Mouse (Mus musculus): ENCODE measurements around the gene Nlrx1.

The Nlrx1 gene

GRCm38 (mm10) chr9:44267319-44268026 is 926 bp downstream of the Nlrx1 start:
- no peak for DNase-seq

GRCm38 (mm10) chr9:44266478-44267226 is 1.7 kb downstream of the Nlrx1 start:
- DNase-seq: no peak

GRCm38 (mm10) chr9:44261388-44261787 is 7.0 kb downstream of the Nlrx1 start:
- DNase-seq: no peak

- no peak for DNase-seq
These were observed 9.4 kb downstream of the Nlrx1 start for GRCm38 (mm10) chr9:44259014-44259413.

GRCm38 (mm10) chr9:44256213-44256612 is 12.2 kb downstream of the Nlrx1 start:
- DNase-seq: no peak

GRCm38 (mm10) chr9:44255136-44255521 is 13.3 kb downstream of the Nlrx1 start:
- no peak for DNase-seq

- no peak for DNase-seq
These were observed 13.8 kb downstream of the Nlrx1 start for GRCm38 (mm10) chr9:44254508-44255135.

- no peak for DNase-seq
These were observed 15.0 kb downstream of the Nlrx1 start for GRCm38 (mm10) chr9:44253441-44253840.

GRCm38 (mm10) chr9:44251314-44251713 is 17.1 kb downstream of the Nlrx1 start, which contains the start of gene Pdzd3:
Gene Pdzd3 (minus strand): TSS chr9:44251471.
- DNase-seq: no peak

- DNase-seq: no peak
These were observed 18.0 kb downstream of the Nlrx1 start for GRCm38 (mm10) chr9:44250445-44250844.

GRCm38 (mm10) chr9:44249181-44250146 is 18.9 kb downstream of the Nlrx1 start:
- peak; percentile 52 to 62 for DNase-seq

- DNase-seq: no peak
These were observed 20.5 kb downstream of the Nlrx1 start for GRCm38 (mm10) chr9:44247907-44248306.

- DNase-seq: no peak
These were observed 24.8 kb downstream of the Nlrx1 start for GRCm38 (mm10) chr9:44243621-44244020.

- DNase-seq: no peak
These were observed 27.0 kb downstream of the Nlrx1 start for GRCm38 (mm10) chr9:44241418-44241817.

- DNase-seq: no peak
These were observed 27.5 kb downstream of the Nlrx1 start for GRCm38 (mm10) chr9:44240911-44241310.

GRCm38 (mm10) chr9:44240399-44240798 is 28.0 kb downstream of the Nlrx1 start, which contains the start of gene Ccdc153:
Gene Ccdc153 (plus strand): TSS chr9:44240676.
- DNase-seq: no peak

GRCm38 (mm10) chr9:44239447-44239846 is 29.0 kb downstream of the Nlrx1 start:
- DNase-seq: peak; percentile 76 to 79

GRCm38 (mm10) chr9:44238501-44239190 is 29.8 kb downstream of the Nlrx1 start:
- DNase-seq: no peak

GRCm38 (mm10) chr9:44237128-44237527 is 31.3 kb downstream of the Nlrx1 start:
- no peak for DNase-seq

- DNase-seq: no peak
These were observed 31.8 kb downstream of the Nlrx1 start for GRCm38 (mm10) chr9:44236601-44237000.

All from cerebellum, postnatal 14 days (tissue).